Mouse (Mus musculus) brown adipose tissue, adult 24 weeks (tissue): ENCODE results near the gene Zfp12. TPM values are rescaled to one million over a fixed set of nuclear protein-coding genes. Genes with fewer than 3 reads are reported as not detected.

Experiments used
- H3K27ac ChIP-seq: fragments of 200-500 bp; replicated peaks from 2 replicates; pipeline ENCODE4 v1.5.1; 2012; ENCODE audit warnings: low read depth, mild to moderate bottlenecking, low read length
- H3K4me1 ChIP-seq: fragments of 200-500 bp; 2 replicates; pipeline ENCODE4 v1.6.1; 2012; ENCODE audit warnings: low read length, mixed read lengths; ENCODE audit not compliant: control insufficient read depth, insufficient read depth, insufficient read length
- H3K4me3 ChIP-seq: fragments of 200-500 bp; 2 replicates; pipeline ENCODE4 v1.5.1; 2012; ENCODE audit warnings: low read depth, mild to moderate bottlenecking, low read length, moderate library complexity; ENCODE audit not compliant: insufficient read depth
- polyA plus RNA-seq: library from polyadenylated mRNA; stranded (reverse); fragments of >200 nt; gene quantifications from 2 replicates; pipeline ENCODE4 v1.2.4, GENCODE M21; 2012; ENCODE audit not compliant: missing spikeins, insufficient read depth, insufficient read length

Gene Zfp12
- polyA plus RNA-seq, 1 experiment: 4.6 TPM

- Histone ChIP-seq H3K4me3 (peak overlapping the region; percentile 14), H3K27ac (no peak overlapping the region), H3K4me1 (no peaks in the 10 kb centered on the region)
Observed at GRCm38 (mm10) chr5:143253881-143254486, 19.0 kb downstream of the Zfp12 start.

DNA sequence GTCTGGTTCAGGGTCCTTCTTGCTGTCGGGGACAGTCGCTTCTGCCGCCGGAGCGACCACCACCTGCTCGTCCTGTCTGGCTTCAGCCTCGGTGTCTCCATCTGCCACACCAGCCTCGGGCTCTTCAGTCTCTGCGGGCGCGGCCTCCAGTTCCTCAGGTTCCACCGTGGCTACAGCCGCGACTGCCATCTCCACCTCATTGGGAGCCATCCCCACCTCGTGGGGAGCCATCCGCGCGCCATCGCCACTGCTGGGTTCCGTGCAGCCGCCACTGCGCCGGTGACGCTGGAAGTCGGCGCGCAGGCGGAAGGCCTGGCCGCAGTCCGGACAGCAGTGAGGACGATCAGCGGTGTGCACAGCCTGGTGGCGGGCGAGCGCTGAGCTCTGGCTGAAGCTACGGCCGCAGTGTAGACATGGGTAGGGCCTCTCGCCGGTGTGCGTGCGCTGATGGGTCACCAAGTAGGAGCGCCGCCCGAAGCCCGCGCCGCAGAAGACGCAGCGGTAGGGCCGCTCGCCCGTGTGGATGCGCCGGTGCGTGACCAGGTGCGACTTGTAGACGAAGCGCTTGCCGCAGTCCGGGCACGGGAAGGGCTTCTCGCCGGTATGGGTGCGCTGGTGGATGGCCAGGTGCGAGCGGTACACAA is 19.6 kb downstream of the Zfp12 start:
- H3K4me1 ChIP-seq: no peaks in the 10 kb centered on the region
- H3K4me3 ChIP-seq: 0 out of 2 replicates have a peak overlapping the region, but pooled peaks have one; percentile 7
- H3K27ac ChIP-seq: no peak overlapping the region

GRCm38 (mm10) chr5:143255131-143255519 is 20.2 kb downstream of the Zfp12 start:
- Histone ChIP-seq H3K4me1 (no peaks in the 10 kb centered on the region), H3K27ac (no peak overlapping the region), H3K4me3 (no peak overlapping the region)

DNA sequence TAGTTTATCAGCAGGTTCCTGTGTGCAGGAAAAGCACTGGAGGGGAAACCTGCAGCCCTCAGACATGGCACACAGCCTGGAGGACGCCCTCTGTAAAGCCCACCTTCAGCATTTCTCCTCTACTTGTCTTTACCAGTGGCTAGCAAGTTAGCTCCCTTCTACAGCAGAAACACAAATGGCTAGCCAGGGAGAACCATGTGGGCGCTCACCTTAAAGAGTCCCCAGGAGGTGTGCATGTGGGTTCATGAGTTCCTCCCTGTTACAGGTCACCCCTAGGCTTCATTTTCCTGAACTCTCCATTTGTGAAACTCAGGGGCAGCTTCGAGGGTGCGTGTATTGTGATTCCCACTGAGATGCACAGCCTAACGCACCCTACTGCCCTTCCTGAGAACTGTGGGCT is 20.8 kb downstream of the Zfp12 start:
- Histone ChIP-seq H3K4me3 (no peak overlapping the region), H3K27ac (no peak overlapping the region), H3K4me1 (no peaks in the 10 kb centered on the region)

DNA sequence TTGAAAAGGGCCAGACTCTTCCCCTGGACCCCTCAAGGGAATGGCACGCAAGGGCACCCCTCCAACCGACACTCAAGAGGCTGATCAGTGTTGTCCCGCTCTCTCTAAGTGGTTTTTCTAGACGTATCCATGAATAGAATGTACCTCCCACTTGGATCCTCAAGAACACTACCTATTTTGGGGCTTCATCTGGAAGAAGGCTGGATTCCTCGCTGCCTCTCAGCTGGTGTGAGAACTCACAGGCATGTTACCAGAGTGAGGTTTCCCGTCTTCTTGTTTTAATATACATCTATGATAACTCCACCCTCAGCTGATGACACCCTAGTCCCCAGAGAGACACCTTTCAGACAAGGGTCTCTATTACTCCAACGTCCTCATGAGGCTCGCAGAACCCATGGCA is 26.7 kb downstream of the Zfp12 start:
- Histone ChIP-seq H3K27ac (no peak overlapping the region), H3K4me1 (no peaks in the 10 kb centered on the region), H3K4me3 (no peak overlapping the region)

DNA sequence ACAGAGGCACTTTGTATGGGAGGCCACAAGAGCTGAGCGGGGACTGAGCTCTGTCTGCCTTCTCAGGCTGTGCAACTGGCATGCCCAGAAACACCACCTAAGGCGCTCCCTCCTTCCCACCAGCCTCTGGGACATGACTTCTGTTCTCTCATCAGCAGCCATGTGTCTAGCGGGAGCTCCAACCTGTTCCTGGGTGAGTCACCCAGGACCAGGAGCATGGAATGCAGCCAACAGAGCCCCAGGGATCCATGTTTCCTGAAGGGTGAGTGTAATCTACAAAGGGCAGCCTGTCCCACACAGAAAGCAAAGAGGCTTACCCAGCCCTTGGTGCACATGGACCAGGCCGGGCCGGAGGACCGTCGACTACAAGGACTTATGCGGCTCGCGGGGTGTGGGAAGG is 29.7 kb downstream of the Zfp12 start:
- no peak overlapping the region for H3K27ac ChIP-seq
- no peaks in the 10 kb centered on the region for H3K4me1 ChIP-seq
- H3K4me3 ChIP-seq: no peak overlapping the region

GRCm38 (mm10) chr5:143265409-143265808 is 30.4 kb downstream of the Zfp12 start:
- H3K4me1 ChIP-seq: no peaks in the 10 kb centered on the region
- H3K4me3 ChIP-seq: no peak overlapping the region
- H3K27ac ChIP-seq: no peak overlapping the region

DNA sequence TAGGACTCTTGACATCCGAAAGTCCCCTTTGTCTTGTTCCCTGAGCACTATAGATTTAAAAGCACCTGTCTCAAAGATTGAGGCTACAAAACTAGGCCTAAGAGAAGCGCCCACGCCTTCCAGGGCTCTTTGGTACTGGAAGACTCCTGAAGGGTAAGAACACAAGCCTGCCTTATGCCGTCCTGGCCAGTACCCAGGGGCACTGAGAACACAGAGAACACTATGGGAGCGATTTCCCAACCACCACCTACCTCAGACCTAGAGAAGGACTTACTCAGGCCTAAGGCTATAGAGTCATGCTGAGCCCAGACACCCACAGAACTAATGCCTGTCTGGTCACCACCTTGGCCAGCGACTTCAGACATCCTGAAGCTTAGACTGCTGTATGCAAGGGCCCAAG is 31.8 kb downstream of the Zfp12 start:
- H3K4me3 ChIP-seq: no peak overlapping the region
- no peak overlapping the region for H3K27ac ChIP-seq
- no peaks in the 10 kb centered on the region for H3K4me1 ChIP-seq

DNA sequence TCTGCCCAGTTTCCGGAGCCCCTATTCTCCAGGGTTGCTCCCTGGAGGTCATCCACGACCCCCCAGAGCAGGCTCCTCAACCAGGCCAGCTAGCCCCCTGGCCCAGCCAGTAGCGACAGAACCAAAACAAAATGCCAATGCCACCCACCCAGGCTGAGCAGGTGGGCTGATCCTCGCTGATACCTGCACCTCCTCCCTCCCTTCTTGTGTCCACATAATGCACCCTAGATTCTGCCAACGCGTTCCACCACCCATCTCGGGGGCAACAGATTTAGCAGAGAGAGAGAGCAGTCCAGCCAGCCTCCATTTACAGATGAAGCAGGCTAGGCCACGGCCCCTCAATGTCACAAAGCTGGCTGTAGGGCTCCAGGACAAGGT is 34.0 kb downstream of the Zfp12 start:
- no peaks in the 10 kb centered on the region for H3K4me1 ChIP-seq
- no peak overlapping the region for H3K27ac ChIP-seq
- peak overlapping the region; percentile 69 for H3K4me3 ChIP-seq

GRCm38 (mm10) chr5:143269363-143270150 is 34.6 kb downstream of the Zfp12 start, which contains the start of gene Zfp316:
Gene Zfp316, minus strand, starts transcription at chr5:143270022.
- H3K4me3 ChIP-seq: peak within 1 kb of the TSS; percentile 69
- no peaks in the 10 kb centered on the region for H3K4me1 ChIP-seq
- no peak within 1 kb of the TSS for H3K27ac ChIP-seq

- peak overlapping the region; percentile 69 for H3K4me3 ChIP-seq
- H3K4me1 ChIP-seq: no peaks in the 10 kb centered on the region
- no peak overlapping the region for H3K27ac ChIP-seq
Observed at GRCm38 (mm10) chr5:143270151-143270519, 35.2 kb downstream of the Zfp12 start.

- H3K4me1 ChIP-seq: no peaks in the 10 kb centered on the region
- H3K4me3 ChIP-seq: no peak overlapping the region
- no peak overlapping the region for H3K27ac ChIP-seq
Observed at GRCm38 (mm10) chr5:143271642-143272041, 36.7 kb downstream of the Zfp12 start.

GRCm38 (mm10) chr5:143272108-143272507 is 37.1 kb downstream of the Zfp12 start:
- Histone ChIP-seq H3K27ac (no peak overlapping the region), H3K4me3 (no peak overlapping the region), H3K4me1 (no peaks in the 10 kb centered on the region)

DNA sequence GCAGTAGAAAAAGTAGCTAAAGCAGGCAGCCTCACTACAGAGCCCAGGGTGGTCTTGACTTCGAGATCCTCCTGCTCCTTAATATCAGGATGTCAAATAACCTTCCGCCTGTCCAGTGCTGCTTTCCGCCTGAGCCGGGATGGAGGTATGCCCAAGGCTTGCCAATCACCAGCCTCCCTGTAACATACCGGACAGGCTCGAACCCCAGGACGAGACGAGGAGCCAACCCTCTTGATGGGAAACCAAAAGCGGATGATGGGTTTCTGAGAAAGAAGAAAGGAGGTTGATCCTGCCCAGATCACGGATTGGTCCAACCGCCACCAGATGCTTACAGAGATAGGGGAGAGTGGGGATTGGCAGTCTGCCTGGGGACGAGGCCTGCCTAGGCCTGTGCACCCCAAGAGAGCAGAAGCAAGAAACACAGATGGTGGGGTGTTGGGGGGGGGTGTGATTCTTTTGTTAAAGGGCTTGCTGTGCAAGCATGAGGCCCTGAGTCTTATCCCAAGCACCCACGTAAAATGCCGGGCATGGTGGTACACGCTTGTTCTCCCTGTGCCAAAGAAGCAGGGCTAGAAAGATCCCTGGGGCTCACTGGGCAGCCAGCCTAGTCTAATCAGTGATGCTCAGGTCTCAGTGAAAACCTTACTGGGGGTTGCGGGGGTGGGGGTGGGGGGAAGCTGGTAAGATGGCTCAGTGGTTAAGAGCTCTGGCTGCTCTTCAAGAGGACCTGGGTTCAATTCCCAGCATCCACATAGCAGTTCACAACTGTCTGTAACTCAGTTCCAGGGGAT is 37.8 kb downstream of the Zfp12 start:
- no peak overlapping the region for H3K27ac ChIP-seq

DNA sequence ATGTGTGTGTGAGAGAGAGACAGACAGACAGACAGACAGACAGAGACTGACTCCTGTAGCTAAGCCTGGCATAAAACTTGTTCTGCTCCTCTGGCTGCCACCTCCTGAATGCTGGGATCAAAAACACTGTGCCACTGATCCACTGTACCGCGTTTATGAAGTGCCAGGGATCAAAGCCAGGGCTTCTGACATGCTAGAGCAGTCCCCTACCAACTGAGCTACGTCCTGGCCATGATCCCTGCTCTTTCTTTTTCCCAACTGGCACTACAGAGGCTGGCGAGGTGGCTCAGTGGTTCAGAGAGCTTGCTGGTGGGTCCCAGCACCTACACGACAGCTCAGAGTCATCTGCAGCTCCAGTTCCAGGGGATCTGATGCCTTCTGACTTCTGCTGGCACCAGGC is 40.8 kb downstream of the Zfp12 start:
- Histone ChIP-seq H3K4me3 (no peak overlapping the region), H3K27ac (no peak overlapping the region), H3K4me1 (no peaks in the 10 kb centered on the region)

More for the DNA sequence above, 37.8 kb downstream of the Zfp12 start:
- Histone ChIP-seq H3K4me1 (no peaks in the 10 kb centered on the region), H3K4me3 (no peak overlapping the region)
